Mouse (Mus musculus) heart, postnatal 0 days (tissue): ENCODE measurements at regions not wholly inside any gene's neighbourhood (a gene's known extent, or its start where the extent isn't known, plus 50 kb on each side); places are given as distances from the start of the nearest gene placed in this dataset.

Experiments used
- CTCF ChIP-seq: IDR thresholded peaks from 2 replicates; pipeline ENCODE4 v1.5.1; 2016; ENCODE audit warnings: antibody characterized with exemption, control low read depth, low read depth
- EP300 ChIP-seq: IDR thresholded peaks from 2 replicates; pipeline ENCODE4 v1.6.1; 2016; ENCODE audit warnings: antibody characterized with exemption, low read depth

DNA sequence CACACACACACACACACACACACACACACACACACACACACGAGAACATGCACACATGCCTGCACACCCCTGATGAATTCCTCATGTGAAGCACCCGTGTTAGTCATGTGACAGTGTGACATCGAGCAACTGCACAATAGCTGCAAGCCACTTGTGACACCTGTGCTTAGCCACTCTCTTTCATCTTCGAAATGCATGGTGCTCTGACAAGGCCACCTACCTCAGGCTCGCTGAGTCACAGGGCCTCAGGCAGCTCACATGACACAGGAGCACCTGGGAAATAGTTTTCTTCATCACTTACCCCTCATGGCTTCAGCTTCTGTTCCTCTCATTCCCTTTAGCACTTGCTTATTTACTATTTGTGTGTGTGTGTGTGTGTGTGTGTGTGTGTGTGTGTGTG is 213.4 kb upstream of the Zfp64 start:
- TF ChIP-seq CTCF (no peak), EP300 (no peak)
